In the genomic region with DNA sequence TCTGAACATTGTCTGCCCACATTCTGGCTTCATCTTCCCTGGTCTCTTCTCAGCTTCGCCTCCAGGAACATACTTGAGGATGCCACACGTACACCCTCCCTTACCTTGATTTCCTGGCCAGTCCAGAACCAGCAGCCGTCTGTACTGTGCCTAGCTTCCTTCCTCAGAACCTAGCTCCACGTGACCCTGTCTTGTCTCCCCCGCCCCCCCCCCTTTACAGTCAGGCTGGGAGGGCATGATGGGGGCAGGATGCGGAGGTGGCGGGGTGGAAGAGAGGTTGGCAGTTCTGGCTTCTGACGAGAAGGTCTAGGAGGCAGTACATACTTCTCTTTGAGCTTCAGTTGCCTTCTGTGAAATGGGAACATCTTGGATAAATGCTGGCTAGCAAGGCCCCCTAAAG, we compare ENCODE assay signal across 10 mouse cellular contexts. TPM values are rescaled to one million over a fixed set of nuclear protein-coding genes. Genes with fewer than 3 reads are reported as not detected.
A peak's percentile ranks its signal among the peaks of the same experiment; 100 is the strongest.
DNase-seq lines count a peak whose midpoint lies in the region; TF ChIP-seq lines count a peak whose summit lies in the region.
"Had no signal": no experiment of that assay in that cellular context is flagged by ENCODE, and none has a peak within 500 bp of the region (broad histone marks: within the 10 kb centered on the region; RNA-seq: fewer than 3 reads in every experiment).

Gene Rasal3 (minus strand): TSS at position 167 of the 400 bp plus-strand sequence.

- 59% methylated on average over 8 of the region's 8 CpGs for WGBS in large intestine, adult 2 months
- WGBS in spleen, adult 2 months = 4% methylated on average over 8 of the region's 8 CpGs

- peak; percentile 55 for TF ChIP-seq POLR2A in spleen, adult 2 months (IDR thresholded peaks at IDR 0.05; ENCODE audit: low read depth, low read length)

- H3K4me1 ChIP-seq in ES-E14 (ENCODE audit: control insufficient read depth in 2 of 2, insufficient read depth in 2 of 2, low read length in 2 of 2, poor library complexity in 1 of 2) = no peaks in the 10 kb centered on the region
- H3K4me1 ChIP-seq in spleen, adult 2 months (ENCODE audit: control insufficient read depth, insufficient read depth, insufficient read length) = peaks cover 3% of the 10 kb centered on the region; the same call in 1 of the 2 replicates

- in situ Hi-C loops in ES-E14 (cut with MboI; ENCODE audit: low sequenced_read_pairs in 2 of 2, unreplicated experiment in 2 of 2) = no loop called here

- no peak within 1 kb of the TSS for H3K9ac ChIP-seq in ES-E14 (ENCODE audit: insufficient read depth, low read depth, low read length, poor library complexity, severe bottlenecking)

- peak within 1 kb of the TSS; percentile 10 to 28; a peak in 1 of 4 replicates for H3K4me3 ChIP-seq in ES-E14 (ENCODE audit: insufficient read depth in 1 of 2, low read depth in 1 of 2, low read length in 2 of 2, poor library complexity in 1 of 2, severe bottlenecking in 1 of 2)
- peak within 1 kb of the TSS; percentile 92 for H3K4me3 ChIP-seq in spleen, adult 2 months (ENCODE audit: extremely low read depth, insufficient read depth, insufficient read length)

- H3K27ac ChIP-seq in ES-E14 (ENCODE audit: insufficient read depth, low read depth, low read length, poor library complexity, severe bottlenecking) = no peak within 1 kb of the TSS
- H3K27ac ChIP-seq in spleen, adult 2 months (ENCODE audit: insufficient read depth, low read length) = peak within 1 kb of the TSS; percentile 95

- H3K9me3 ChIP-seq in ES-E14 (ENCODE audit: control insufficient read depth, insufficient read depth, low read depth, low read length) = no peaks in the 10 kb centered on the region

- DNase-seq in heart, adult 11 months = peak; percentile 84
- no peak for DNase-seq in heart, adult 9 months (ENCODE audit: low spot score in 2 of 2)
- no peak for DNase-seq in ES-E14 (ENCODE audit: low read depth, low spot score)
- no peak for DNase-seq in large intestine, adult 2 months (ENCODE audit: low read depth, low spot score)
- DNase-seq in spleen, adult 2 months (ENCODE audit: low read depth in 1 of 2, low spot score in 2 of 2) = peak; percentile 67 to 70
- no peak for DNase-seq in frontal cortex, postnatal 36 days (ENCODE audit: low spot score in 2 of 2)
- no peak for DNase-seq in cerebellum, adult 11-12 months
- DNase-seq in cerebellum, postnatal 4 days (ENCODE audit: low spot score in 2 of 2) = no peak
- DNase-seq: adrenal gland, postnatal 14 days; heart, postnatal 10 days had no signal

- H3K36me3 ChIP-seq in ES-E14 (ENCODE audit: control insufficient read depth, insufficient read depth, low read length, poor library complexity, severe bottlenecking) = no peaks in the 10 kb centered on the region
- H3K36me3 ChIP-seq in spleen, adult 2 months (ENCODE audit: control insufficient read depth, insufficient read depth, low read length) = peaks cover 5% of the 10 kb centered on the region

- TF ChIP-seq CTCF in spleen, adult 2 months (IDR thresholded peaks at IDR 0.05; ENCODE audit: extremely low read depth, insufficient read depth, insufficient read length, insufficient replicate concordance) = no peak

- H3K27me3 ChIP-seq in spleen, adult 2 months (ENCODE audit: control insufficient read depth, insufficient read depth, low read length) = no peaks in the 10 kb centered on the region

TF ChIP-seq in ES-E14, 5 proteins besides CTCF, POLR2A, EP300 and RAD21:
- TF ChIP-seq MAFK (IDR thresholded peaks at IDR 0.05; ENCODE audit: insufficient read depth, low read depth, low read length) = no peak

RNA-seq across cellular contexts. Expression of gene Rasal3, which starts in this region (rescaled TPM):
- 0.76 and 1.2 TPM in 2 replicates for total RNA-seq in ES-E14 (2012; rRNA removed)
- 14.4 and 18.3 TPM in 2 replicates for polyA plus RNA-seq in large intestine, adult 2 months (2012; rRNA removed)
- polyA plus RNA-seq in spleen, adult 2 months (2012; rRNA removed) = 157 and 183 TPM in 2 replicates

Comparison
In these comparisons a context has a peak if more than half of its experiments do, and no peak if none do; other contexts are left out.
1. DNase-seq: peak in heart, adult 11 months (single experiment) and spleen, adult 2 months (2 of 2); none in heart, adult 9 months (0 of 2), ES-E14 (single experiment), large intestine, adult 2 months (single experiment), frontal cortex, postnatal 36 days (0 of 2), cerebellum, adult 11-12 months (single experiment) and cerebellum, postnatal 4 days (0 of 2).